Mouse (Mus musculus): ENCODE measurements around the gene Cul9. TPM values are rescaled to one million over a fixed set of nuclear protein-coding genes. Genes with fewer than 3 reads are reported as not detected.
A peak's percentile ranks its signal among the peaks of the same experiment; 100 is the strongest.
"Not testable (repeated sequence)": the region's sequence is repeated elsewhere in the genome, so short reads cannot be mapped to it uniquely, and the experiment has no call there.

Gene Cul9
- polyA plus RNA-seq, 1 experiment: 14.9 TPM

- no peaks in the 10 kb centered on the region for H3K4me1 ChIP-seq (ENCODE audit: control insufficient read depth, insufficient read depth, low read length)
- 76% methylated on average over 11 of the region's 11 CpGs for WGBS
- H3K4me3 ChIP-seq (replicated peaks; ENCODE audit: control insufficient read depth, low read depth, low read length): no peak overlapping the region
- no peak overlapping the region for H3K27ac ChIP-seq (ENCODE audit: control insufficient read depth, insufficient read depth, low read depth, low read length, poor library complexity)
- TF ChIP-seq CTCF (IDR thresholded peaks at IDR 0.05; ENCODE audit: control insufficient read depth, insufficient read depth, low read length): no peak
- no peak for TF ChIP-seq POLR2A (IDR thresholded peaks at IDR 0.05; ENCODE audit: borderline replicate concordance, control insufficient read depth, low read depth, low read length)
Observed at GRCm38 (mm10) chr17:46511059-46511710, 35.0 kb downstream of the Cul9 start.

GRCm38 (mm10) chr17:46505617-46506016 is 40.6 kb downstream of the Cul9 start:
- WGBS: 81% methylated on average over 3 of the region's 3 CpGs
- TF ChIP-seq POLR2A (IDR thresholded peaks at IDR 0.05; ENCODE audit: borderline replicate concordance, control insufficient read depth, low read depth, low read length) (no peak), CTCF (IDR thresholded peaks at IDR 0.05; ENCODE audit: control insufficient read depth, insufficient read depth, low read length) (no peak)

GRCm38 (mm10) chr17:46503847-46504638 is 42.1 kb downstream of the Cul9 start:
- 85% methylated on average over 14 of the region's 14 CpGs for WGBS
- no peaks in the 10 kb centered on the region for H3K4me1 ChIP-seq (ENCODE audit: control insufficient read depth, insufficient read depth, low read length)
- no peak overlapping the region for H3K4me3 ChIP-seq (replicated peaks; ENCODE audit: control insufficient read depth, low read depth, low read length)
- TF ChIP-seq POLR2A (IDR thresholded peaks at IDR 0.05; ENCODE audit: borderline replicate concordance, control insufficient read depth, low read depth, low read length) (no peak), CTCF (IDR thresholded peaks at IDR 0.05; ENCODE audit: control insufficient read depth, insufficient read depth, low read length) (no peak)
- H3K27ac ChIP-seq (ENCODE audit: control insufficient read depth, insufficient read depth, low read depth, low read length, poor library complexity): no peak overlapping the region; the same call in 1 of the 2 replicates

More at GRCm38 (mm10) chr17:46505617-46506016, 40.6 kb downstream of the Cul9 start:
- Histone ChIP-seq H3K27ac (ENCODE audit: control insufficient read depth, insufficient read depth, low read depth, low read length, poor library complexity) (no peak overlapping the region), H3K4me1 (ENCODE audit: control insufficient read depth, insufficient read depth, low read length) (no peaks in the 10 kb centered on the region), H3K4me3 (replicated peaks; ENCODE audit: control insufficient read depth, low read depth, low read length) (no peak overlapping the region)

- TF ChIP-seq CTCF (IDR thresholded peaks at IDR 0.05; ENCODE audit: control insufficient read depth, insufficient read depth, low read length): no peak
- TF ChIP-seq POLR2A (IDR thresholded peaks at IDR 0.05; ENCODE audit: borderline replicate concordance, control insufficient read depth, low read depth, low read length): no peak
- Histone ChIP-seq H3K4me3 (replicated peaks; ENCODE audit: control insufficient read depth, low read depth, low read length) (no peak overlapping the region), H3K27ac (ENCODE audit: control insufficient read depth, insufficient read depth, low read depth, low read length, poor library complexity) (no peak overlapping the region), H3K4me1 (ENCODE audit: control insufficient read depth, insufficient read depth, low read length) (no peaks in the 10 kb centered on the region)
- WGBS: 81% methylated on average over 2 of the region's 2 CpGs
Observed at GRCm38 (mm10) chr17:46502775-46503174, 43.4 kb downstream of the Cul9 start.

GRCm38 (mm10) chr17:46497956-46498355 is 48.2 kb downstream of the Cul9 start:
- 72% methylated on average over 8 of the region's 8 CpGs for WGBS
- H3K4me3 ChIP-seq (replicated peaks; ENCODE audit: control insufficient read depth, low read depth, low read length): no peak overlapping the region
- H3K4me1 ChIP-seq (ENCODE audit: control insufficient read depth, insufficient read depth, low read length): peaks cover 1% of the 10 kb centered on the region; the same call in 1 of the 2 replicates
- no peak overlapping the region for H3K27ac ChIP-seq (ENCODE audit: control insufficient read depth, insufficient read depth, low read depth, low read length, poor library complexity)
- no peak for TF ChIP-seq CTCF (IDR thresholded peaks at IDR 0.05; ENCODE audit: control insufficient read depth, insufficient read depth, low read length)

DNA sequence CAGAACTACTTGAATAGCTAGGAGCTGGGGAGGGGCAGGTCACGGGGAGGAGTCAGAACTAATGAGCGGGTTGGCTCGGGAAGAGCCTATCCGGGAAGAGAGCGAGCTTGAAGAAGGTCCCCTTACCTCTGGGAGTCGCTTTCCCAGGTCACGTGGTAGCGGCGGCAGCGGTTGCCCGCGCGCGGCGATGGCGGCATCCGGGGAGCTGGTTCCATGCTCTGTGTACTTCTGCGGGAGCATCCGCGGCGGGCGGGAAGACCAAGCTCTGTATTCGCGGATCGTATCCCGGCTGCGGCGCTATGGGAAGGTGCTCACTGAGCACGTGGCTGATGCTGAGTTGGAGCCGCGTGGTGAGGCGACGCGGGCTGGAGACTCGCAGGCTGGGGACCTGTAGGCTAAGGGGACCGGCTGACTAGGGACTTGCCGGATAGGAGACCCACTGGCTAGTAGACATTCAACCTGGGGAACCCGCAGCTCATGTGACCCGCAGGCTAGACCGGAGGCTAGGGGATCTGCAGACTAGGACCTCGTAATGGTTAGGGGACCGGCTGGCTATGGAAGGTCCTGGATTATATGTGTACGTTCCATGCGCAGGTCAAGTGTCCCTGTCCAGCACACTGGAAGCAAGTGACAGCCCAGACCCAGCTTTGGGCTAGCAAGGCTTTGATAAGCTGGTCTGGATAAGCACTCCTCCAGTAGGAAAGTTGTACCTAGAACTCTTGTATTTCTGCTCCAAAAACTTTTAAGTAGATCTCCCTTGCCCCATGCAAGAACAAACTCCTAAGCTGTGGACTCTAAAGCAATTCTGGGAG is 49.4 kb downstream of the Cul9 start, which contains the start of gene Dnph1:
Dnph1 (plus strand) TSS at position 89 of the 812 bp plus-strand sequence.
- peak within 1 kb of the TSS; percentile 67 for H3K4me3 ChIP-seq (replicated peaks; ENCODE audit: control insufficient read depth, low read depth, low read length)
- TF ChIP-seq POLR2A (IDR thresholded peaks at IDR 0.05; ENCODE audit: borderline replicate concordance, control insufficient read depth, low read depth, low read length): no peak
- TF ChIP-seq CTCF (IDR thresholded peaks at IDR 0.05; ENCODE audit: control insufficient read depth, insufficient read depth, low read length): no peak
- 1% methylated on average over 44 of the region's 44 CpGs for WGBS
- no peak within 1 kb of the TSS for H3K27ac ChIP-seq (ENCODE audit: control insufficient read depth, insufficient read depth, low read depth, low read length, poor library complexity)
- peaks cover 1% of the 10 kb centered on the region; the same call in 1 of the 2 replicates for H3K4me1 ChIP-seq (ENCODE audit: control insufficient read depth, insufficient read depth, low read length)

- H3K4me3 ChIP-seq (replicated peaks; ENCODE audit: control insufficient read depth, low read depth, low read length); H3K4me1 ChIP-seq (ENCODE audit: control insufficient read depth, insufficient read depth, low read length); H3K27ac ChIP-seq (ENCODE audit: control insufficient read depth, insufficient read depth, low read depth, low read length, poor library complexity): not testable (repeated sequence)
Observed at GRCm38 (mm10) chr17:46496081-46496480, 50.1 kb downstream of the Cul9 start.

DNA sequence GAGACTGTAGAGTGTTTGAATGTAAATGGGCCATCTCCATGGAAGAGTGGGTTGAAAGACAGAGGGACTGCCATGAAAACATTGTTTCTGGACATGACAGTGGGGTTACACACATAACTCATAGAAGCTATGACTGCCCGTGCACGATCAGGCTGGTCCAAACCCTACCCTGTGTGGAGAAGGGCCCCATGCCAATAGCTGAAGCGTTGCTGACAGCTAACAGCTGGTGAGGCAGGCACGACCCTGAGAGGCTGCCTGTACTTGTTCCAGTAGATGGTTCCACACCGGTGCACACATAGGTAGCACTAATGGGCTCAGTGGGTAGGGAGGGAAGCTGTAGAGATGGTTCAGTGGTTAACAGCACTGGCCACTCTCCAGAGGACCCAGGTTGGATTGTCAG is 50.7 kb downstream of the Cul9 start:
- H3K27ac ChIP-seq (ENCODE audit: control insufficient read depth, insufficient read depth, low read depth, low read length, poor library complexity): no peak overlapping the region
- peaks cover 1% of the 10 kb centered on the region; the same call in 1 of the 2 replicates for H3K4me1 ChIP-seq (ENCODE audit: control insufficient read depth, insufficient read depth, low read length)
- WGBS: 70% methylated on average over 5 of the region's 5 CpGs
- TF ChIP-seq POLR2A (IDR thresholded peaks at IDR 0.05; ENCODE audit: borderline replicate concordance, control insufficient read depth, low read depth, low read length): no peak
- TF ChIP-seq CTCF (IDR thresholded peaks at IDR 0.05; ENCODE audit: control insufficient read depth, insufficient read depth, low read length): no peak
- no peak overlapping the region for H3K4me3 ChIP-seq (replicated peaks; ENCODE audit: control insufficient read depth, low read depth, low read length)

All from bone marrow, adult 2 months (tissue).